Mouse (Mus musculus): Measurements from ENCODE around the gene Best1.
A peak's percentile ranks its signal among the peaks of the same experiment; 100 is the strongest.

Best1 gene

GRCm38 (mm10) chr19:10001206-10001969 is at the start of gene Best1, which contains the start of gene Rab3il1:
Gene Best1 (minus strand): TSS chr19:10001633.
Gene Rab3il1 (plus strand): TSS chr19:10001669.
- no peak for DNase-seq

GRCm38 (mm10) chr19:10050438-10050837 is 49.0 kb upstream of the Best1 start:
- no peak for DNase-seq

GRCm38 (mm10) chr19:10049533-10049932 is 48.1 kb upstream of the Best1 start:
- no peak for DNase-seq

GRCm38 (mm10) chr19:10046983-10047382 is 45.5 kb upstream of the Best1 start:
- no peak for DNase-seq

- no peak for DNase-seq
These were observed 44.9 kb upstream of the Best1 start for GRCm38 (mm10) chr19:10046346-10046745.

- DNase-seq, result no peak
These were observed 44.3 kb upstream of the Best1 start for GRCm38 (mm10) chr19:10045707-10046106.

GRCm38 (mm10) chr19:10043643-10044042 is 42.2 kb upstream of the Best1 start:
- DNase-seq, result no peak

GRCm38 (mm10) chr19:10042816-10043215 is 41.4 kb upstream of the Best1 start:
- peak in 1 of 2 experiments; percentile 33 for DNase-seq

GRCm38 (mm10) chr19:10042232-10042631 is 40.8 kb upstream of the Best1 start:
- DNase-seq, result peak; percentile 27

- peak; percentile 85 to 91 for DNase-seq
These were observed 40.1 kb upstream of the Best1 start, which contains the start of gene Fads3 for GRCm38 (mm10) chr19:10041388-10042148. Gene Fads3 (plus strand): TSS chr19:10041569.

- peak; percentile 78 to 80 for DNase-seq
These were observed 39.5 kb upstream of the Best1 start for GRCm38 (mm10) chr19:10040866-10041387.

GRCm38 (mm10) chr19:10039615-10040014 is 38.2 kb upstream of the Best1 start:
- peak; percentile 24 to 55 for DNase-seq

- peak; percentile 38 to 52 for DNase-seq
These were observed 37.5 kb upstream of the Best1 start for GRCm38 (mm10) chr19:10038910-10039309.

GRCm38 (mm10) chr19:10038364-10038763 is 36.9 kb upstream of the Best1 start:
- no peak for DNase-seq

- no peak for DNase-seq
These were observed 36.1 kb upstream of the Best1 start for GRCm38 (mm10) chr19:10037534-10037933.

- peak; percentile 77 to 87 for DNase-seq
These were observed 33.5 kb upstream of the Best1 start for GRCm38 (mm10) chr19:10034785-10035447.

- DNase-seq, result no peak
These were observed 32.9 kb upstream of the Best1 start for GRCm38 (mm10) chr19:10034356-10034755.

GRCm38 (mm10) chr19:10033211-10033973 is 32.0 kb upstream of the Best1 start:
- DNase-seq, result peak; percentile 65 to 77

GRCm38 (mm10) chr19:10029746-10030145 is 28.3 kb upstream of the Best1 start:
- no peak for DNase-seq

GRCm38 (mm10) chr19:10025169-10025875 is 23.9 kb upstream of the Best1 start:
- DNase-seq, result peak in 1 of 2 experiments; percentile 27

- DNase-seq, result no peak
These were observed 21.9 kb upstream of the Best1 start for GRCm38 (mm10) chr19:10023304-10023758.
